Mouse (Mus musculus) macrophage (primary cell): Measurements from ENCODE around the gene Scamp4. TPM values are rescaled to one million over a fixed set of nuclear protein-coding genes. Genes with fewer than 3 reads are reported as not detected.

Source experiments
- H3K27ac ChIP-seq: fragments of 350-480 bp; formaldehyde crosslinking; 2 replicates; pipeline ENCODE4 v1.9.0; 2021
- H3K36me3 ChIP-seq: fragments of 350-480 bp; formaldehyde crosslinking; 2 replicates; pipeline ENCODE4 v1.9.0; 2021; ENCODE audit errors: inconsistent target
- H3K4me3 ChIP-seq: fragments of 350-480 bp; formaldehyde crosslinking; 2 replicates; pipeline ENCODE4 v1.9.0; 2021; ENCODE audit errors: inconsistent target
- H3K79me2 ChIP-seq: fragments of 350-480 bp; formaldehyde crosslinking; 2 replicates; pipeline ENCODE4 v1.9.0; 2021; ENCODE audit errors: inconsistent target
- WGBS: methylation state at CpG from one replicate; pipeline ENCODE4 v1.1.7; 2026; ENCODE audit warnings: inconsistent platforms; ENCODE audit not compliant: missing documents; 5-methylcytosine and 5-hydroxymethylcytosine counted together
- polyA plus RNA-seq: library from polyadenylated mRNA; stranded (reverse); fragments of 250-400 nt; gene quantifications from 3 replicates; pipeline ENCODE4 v1.2.4, GENCODE M21; 2018; ENCODE audit warnings: inconsistent platforms

Gene Scamp4
- polyA plus RNA-seq, 1 experiment from 2014 or later, result 34.4 TPM

- 11% methylated on average over 10 of the region's 10 CpGs for WGBS
- Histone ChIP-seq H3K27ac (peak overlapping the region; percentile 53), H3K4me3 (peak overlapping the region; percentile 14; the same call in 1 of the 2 replicates), H3K36me3 (no peaks in the 10 kb centered on the region), H3K79me2 (peaks cover 11% of the 10 kb centered on the region; the same call in 1 of the 2 replicates)
These were observed 56.5 kb downstream of the Scamp4 start for GRCm38 (mm10) chr10:80659213-80659612.

- H3K79me2 ChIP-seq, result no peaks in the 10 kb centered on the region
- no peak overlapping the region for H3K27ac ChIP-seq
- no peak overlapping the region for H3K4me3 ChIP-seq
- WGBS, result 73% methylated on average over 3 of the region's 5 CpGs
- H3K36me3 ChIP-seq, result no peaks in the 10 kb centered on the region
These were observed 58.5 kb downstream of the Scamp4 start for GRCm38 (mm10) chr10:80661149-80661548.

- 29% methylated on average over 5 of the region's 5 CpGs for WGBS
- Histone ChIP-seq H3K27ac (peak overlapping the region; percentile 93), H3K4me3 (no peak overlapping the region), H3K79me2 (peaks cover 6% of the 10 kb centered on the region; the same call in 1 of the 2 replicates), H3K36me3 (peaks cover 15% of the 10 kb centered on the region)
These were observed 61.0 kb downstream of the Scamp4 start for GRCm38 (mm10) chr10:80663485-80664196.

GRCm38 (mm10) chr10:80664197-80665015, 61.7 kb downstream of the Scamp4 start:
- WGBS, result 9% methylated on average over 16 of the region's 16 CpGs
- Histone ChIP-seq H3K36me3 (peaks cover 23% of the 10 kb centered on the region), H3K27ac (peak overlapping the region; percentile 93), H3K79me2 (peaks cover 13% of the 10 kb centered on the region; the same call in 1 of the 2 replicates), H3K4me3 (no peak overlapping the region)

GRCm38 (mm10) chr10:80665016-80665380, 62.3 kb downstream of the Scamp4 start:
- H3K4me3 ChIP-seq, result no peak overlapping the region
- H3K36me3 ChIP-seq, result peaks cover 29% of the 10 kb centered on the region
- H3K79me2 ChIP-seq, result peaks cover 19% of the 10 kb centered on the region; the same call in 1 of the 2 replicates
- WGBS, result 30% methylated on average over 8 of the region's 10 CpGs
- H3K27ac ChIP-seq, result peak overlapping the region; percentile 93

Other genes starting within 250 kb of the Scamp4 start
- gene Plk5, start 246.4 kb upstream of the Scamp4 start, polyA plus RNA-seq, result not detected in 3 replicates
- gene Mex3d, start 215.2 kb upstream of the Scamp4 start, polyA plus RNA-seq, result 4.1 to 6.2 TPM (median 6.0 TPM) in 3 replicates
- gene Mbd3, start 203.3 kb upstream of the Scamp4 start, polyA plus RNA-seq, result 64.4 to 92.6 TPM (median 64.4 TPM) in 3 replicates
- 150 to 306 TPM (median 241 TPM) in 3 replicates for gene Uqcr11, start 196.0 kb upstream of the Scamp4 start, polyA plus RNA-seq
- gene Tcf3, start 169.2 kb upstream of the Scamp4 start, polyA plus RNA-seq, result 9.2 to 21.5 TPM (median 17.0 TPM) in 3 replicates
- gene Onecut3, start 108.0 kb upstream of the Scamp4 start, polyA plus RNA-seq, result not detected in 3 replicates
- 0.05 TPM in 1 of 3 replicates, not detected in the others for gene Atp8b3, start 63.7 kb upstream of the Scamp4 start, polyA plus RNA-seq
- gene Rexo1, start 41.3 kb upstream of the Scamp4 start, polyA plus RNA-seq, result 14.2 to 19.1 TPM (median 18.5 TPM) in 3 replicates
- 3.4 to 12.6 TPM (median 6.0 TPM) in 3 replicates for gene Klf16, start 25.6 kb upstream of the Scamp4 start, polyA plus RNA-seq
- gene Abhd17a, start 12.5 kb upstream of the Scamp4 start, polyA plus RNA-seq, result 11.7 to 58.2 TPM (median 51.7 TPM) in 3 replicates
- gene Adat3, start within 50 bp of the Scamp4 start, polyA plus RNA-seq, result 0.60 to 3.8 TPM (median 2.4 TPM) in 3 replicates
- gene Gm49322, start 3.1 kb downstream of the Scamp4 start, polyA plus RNA-seq, result 0.44 to 1.1 TPM in 2 of 3 replicates, not detected in the other
- gene Csnk1g2, start 20.0 kb downstream of the Scamp4 start, polyA plus RNA-seq, result 66.6 to 78.0 TPM (median 74.8 TPM) in 3 replicates
- 16.9 to 26.0 TPM (median 21.9 TPM) in 3 replicates for gene Btbd2, start 54.2 kb downstream of the Scamp4 start, polyA plus RNA-seq
- gene Mknk2, start 75.2 kb downstream of the Scamp4 start, polyA plus RNA-seq, result 75.7 to 134 TPM (median 82.8 TPM) in 3 replicates
- 34.5 to 48.6 TPM (median 44.2 TPM) in 3 replicates for gene Mob3a, start 99.1 kb downstream of the Scamp4 start, polyA plus RNA-seq
- gene Izumo4, start 99.3 kb downstream of the Scamp4 start, polyA plus RNA-seq, result 1.9 to 5.5 TPM (median 2.3 TPM) in 3 replicates
- 92.5 to 126 TPM (median 111 TPM) in 3 replicates for gene Ap3d1, start 139.4 kb downstream of the Scamp4 start, polyA plus RNA-seq
- 14.1 to 16.7 TPM (median 15.1 TPM) in 3 replicates for gene Dot1l, start 152.3 kb downstream of the Scamp4 start, polyA plus RNA-seq
- gene Sf3a2, start 195.3 kb downstream of the Scamp4 start, polyA plus RNA-seq, result 30.3 to 61.7 TPM (median 44.0 TPM) in 3 replicates
- gene Plekhj1, start 195.8 kb downstream of the Scamp4 start, polyA plus RNA-seq, result 24.5 to 68.8 TPM (median 64.2 TPM) in 3 replicates
- 0.15 TPM in 1 of 3 replicates, not detected in the others for gene Amh, start 202.4 kb downstream of the Scamp4 start, polyA plus RNA-seq
- gene Jsrp1, start 210.6 kb downstream of the Scamp4 start, polyA plus RNA-seq, result not detected in 3 replicates
- gene Oaz1, start 223.8 kb downstream of the Scamp4 start, polyA plus RNA-seq, result 170 to 604 TPM (median 522 TPM) in 3 replicates
- gene Lingo3, start 241.2 kb downstream of the Scamp4 start, polyA plus RNA-seq, result not detected in 3 replicates